Mouse (Mus musculus) limb, embryonic 10.5 days (tissue): ENCODE measurements around the gene Tmem62. TPM values are rescaled to one million over a fixed set of nuclear protein-coding genes. Genes with fewer than 3 reads are reported as not detected.
A peak's percentile ranks its signal among the peaks of the same experiment; 100 is the strongest.

Experiments used
- DNase-seq: peaks from one replicate; pipeline ENCODE4 v3.0.0-alpha.2; 2017; ENCODE audit warnings: low spot score
- H3K27ac ChIP-seq: fragments of 300-500 bp; sonication (generic); 2 replicates; pipeline ENCODE4 v1.5.1; 2016; ENCODE audit warnings: mild to moderate bottlenecking
- H3K27me3 ChIP-seq: fragments of 300-500 bp; sonication (generic); 2 replicates; pipeline ENCODE4 v1.6.1; 2016; ENCODE audit warnings: low read depth, mild to moderate bottlenecking; ENCODE audit not compliant: poor library complexity, severe bottlenecking
- H3K36me3 ChIP-seq: fragments of 300-500 bp; sonication (generic); 2 replicates; pipeline ENCODE4 v1.6.1; 2016; ENCODE audit warnings: mild to moderate bottlenecking, moderate library complexity
- H3K4me1 ChIP-seq: fragments of 300-500 bp; sonication (generic); 2 replicates; pipeline ENCODE4 v1.6.1; 2016
- H3K4me3 ChIP-seq: fragments of 300-500 bp; sonication (generic); 2 replicates; pipeline ENCODE4 v1.5.1; 2016; ENCODE audit warnings: mild to moderate bottlenecking, moderate library complexity
- H3K9me3 ChIP-seq: fragments of 300-500 bp; sonication (generic); replicated peaks from 2 replicates; pipeline ENCODE4 v1.6.1; 2016; ENCODE audit warnings: mild to moderate bottlenecking
- WGBS: fragments of 180-500 bp; shearing (Covaris S2); methylation state at CpG from one replicate; pipeline ENCODE4 v1.1.7; 2016; 5-methylcytosine and 5-hydroxymethylcytosine counted together
- polyA plus RNA-seq: library from polyadenylated mRNA; unstranded; fragments of >200 nt; fragmentation: Nextera tagmentation; extraction: Ambion mirVana; gene quantifications from 2 replicates; pipeline ENCODE4 v1.2.1, GENCODE M21; 2016

Gene Tmem62
- 0.68 and 0.72 TPM in 2 replicates for polyA plus RNA-seq

GRCm38 (mm10) chr2:120976990-120977925 lies at the start of gene Tmem62:
Gene Tmem62, plus strand, starts transcription at chr2:120977017.
- under 1% methylated on average over 71 of the region's 71 CpGs for WGBS
- DNase-seq, result peak; percentile 71
- peak within 1 kb of the TSS; percentile 86 for H3K27ac ChIP-seq

GRCm38 (mm10) chr2:120933038-120933437 lies 43.8 kb upstream of the Tmem62 start:
- DNase-seq, result no peak
- Histone ChIP-seq H3K27ac (no peak overlapping the region), H3K9me3 (no peaks in the 10 kb centered on the region), H3K4me1 (no peaks in the 10 kb centered on the region), H3K27me3 (no peaks in the 10 kb centered on the region), H3K4me3 (no peak overlapping the region), H3K36me3 (peaks cover 92% of the 10 kb centered on the region)
- WGBS, result 94% methylated on average over 3 of the region's 3 CpGs

More at GRCm38 (mm10) chr2:120976990-120977925, at the start of gene Tmem62:
- peaks cover 28% of the 10 kb centered on the region for H3K27me3 ChIP-seq
- no peaks in the 10 kb centered on the region for H3K36me3 ChIP-seq
- peaks cover 7% of the 10 kb centered on the region; the same call in 1 of the 2 replicates for H3K4me1 ChIP-seq
- H3K9me3 ChIP-seq, result no peaks in the 10 kb centered on the region
- H3K4me3 ChIP-seq, result peak within 1 kb of the TSS; percentile 81

- no peak overlapping the region for H3K4me3 ChIP-seq
- no peak for DNase-seq
- H3K9me3 ChIP-seq, result no peaks in the 10 kb centered on the region
- H3K36me3 ChIP-seq, result peaks cover 82% of the 10 kb centered on the region
- no peaks in the 10 kb centered on the region for H3K4me1 ChIP-seq
- 95% methylated on average over 5 of the region's 5 CpGs for WGBS
- H3K27me3 ChIP-seq, result no peaks in the 10 kb centered on the region
- H3K27ac ChIP-seq, result no peak overlapping the region
Observed at GRCm38 (mm10) chr2:120951208-120951607, 25.6 kb upstream of the Tmem62 start.

- H3K36me3 ChIP-seq, result peaks cover 77% of the 10 kb centered on the region
- H3K27me3 ChIP-seq, result no peaks in the 10 kb centered on the region
- no peaks in the 10 kb centered on the region for H3K4me1 ChIP-seq
- DNase-seq, result no peak
- no peak overlapping the region for H3K4me3 ChIP-seq
- H3K9me3 ChIP-seq, result no peaks in the 10 kb centered on the region
- 76% methylated on average over 2 of the region's 2 CpGs for WGBS
- no peak overlapping the region for H3K27ac ChIP-seq
Observed at GRCm38 (mm10) chr2:120952176-120952938, 24.5 kb upstream of the Tmem62 start.

- 88% methylated on average over 2 of the region's 2 CpGs for WGBS
Observed at GRCm38 (mm10) chr2:120959363-120959762, 17.5 kb upstream of the Tmem62 start.

GRCm38 (mm10) chr2:120959827-120960226 lies 17.0 kb upstream of the Tmem62 start:
- Histone ChIP-seq H3K27ac (no peak overlapping the region), H3K27me3 (no peaks in the 10 kb centered on the region), H3K36me3 (peaks cover 51% of the 10 kb centered on the region), H3K9me3 (no peaks in the 10 kb centered on the region), H3K4me1 (no peaks in the 10 kb centered on the region), H3K4me3 (no peak overlapping the region)
- no peak for DNase-seq
- 95% methylated on average over 5 of the region's 5 CpGs for WGBS

More at GRCm38 (mm10) chr2:120959363-120959762, 17.5 kb upstream of the Tmem62 start:
- H3K9me3 ChIP-seq, result no peaks in the 10 kb centered on the region
- no peaks in the 10 kb centered on the region for H3K27me3 ChIP-seq
- H3K36me3 ChIP-seq, result peaks cover 56% of the 10 kb centered on the region
- DNase-seq, result no peak
- H3K4me1 ChIP-seq, result no peaks in the 10 kb centered on the region
- no peak overlapping the region for H3K27ac ChIP-seq
- H3K4me3 ChIP-seq, result no peak overlapping the region

- Histone ChIP-seq H3K27ac (no peak overlapping the region), H3K4me1 (no peaks in the 10 kb centered on the region), H3K4me3 (no peak overlapping the region), H3K27me3 (no peaks in the 10 kb centered on the region), H3K36me3 (peaks cover 47% of the 10 kb centered on the region), H3K9me3 (no peaks in the 10 kb centered on the region)
- DNase-seq, result no peak
- 98% methylated on average over 1 of the region's 1 CpGs for WGBS
Observed at GRCm38 (mm10) chr2:120960261-120960660, 16.6 kb upstream of the Tmem62 start.

- Histone ChIP-seq H3K9me3 (no peaks in the 10 kb centered on the region), H3K36me3 (peaks cover 45% of the 10 kb centered on the region), H3K4me3 (no peak overlapping the region), H3K27me3 (no peaks in the 10 kb centered on the region), H3K4me1 (no peaks in the 10 kb centered on the region), H3K27ac (no peak overlapping the region)
- 95% methylated on average over 7 of the region's 7 CpGs for whole genome bisulfite sequencing
- no peak for DNase-seq
Observed at GRCm38 (mm10) chr2:120963110-120963509, 13.7 kb upstream of the Tmem62 start.

GRCm38 (mm10) chr2:120965486-120965885 lies 11.3 kb upstream of the Tmem62 start:
- Histone ChIP-seq H3K36me3 (peaks cover 24% of the 10 kb centered on the region), H3K9me3 (no peaks in the 10 kb centered on the region), H3K27me3 (no peaks in the 10 kb centered on the region), H3K4me1 (peaks cover 8% of the 10 kb centered on the region), H3K27ac (no peak overlapping the region), H3K4me3 (no peak overlapping the region)
- no peak for DNase-seq
- 92% methylated on average over 3 of the region's 3 CpGs for WGBS

- Histone ChIP-seq H3K27ac (peak overlapping the region; percentile 96), H3K36me3 (peaks cover 10% of the 10 kb centered on the region; the same call in 1 of the 2 replicates), H3K4me3 (peak overlapping the region; percentile 89), H3K4me1 (peaks cover 15% of the 10 kb centered on the region), H3K27me3 (no peaks in the 10 kb centered on the region), H3K9me3 (no peaks in the 10 kb centered on the region)
- no peak for DNase-seq
- WGBS, result 1% methylated on average over 23 of the region's 23 CpGs
Observed at GRCm38 (mm10) chr2:120970045-120970539, 6.7 kb upstream of the Tmem62 start.

- under 1% methylated on average over 39 of the region's 39 CpGs for WGBS
Observed at GRCm38 (mm10) chr2:120970559-120971080, 6.2 kb upstream of the Tmem62 start, which contains the start of gene Ubr1. Gene Ubr1, minus strand, starts transcription at chr2:120970715.

GRCm38 (mm10) chr2:120971766-120972165 lies 5.1 kb upstream of the Tmem62 start:
- no peak overlapping the region for H3K4me3 ChIP-seq
- H3K9me3 ChIP-seq, result no peaks in the 10 kb centered on the region
- peaks cover 6% of the 10 kb centered on the region for H3K27me3 ChIP-seq
- H3K4me1 ChIP-seq, result peaks cover 15% of the 10 kb centered on the region
- WGBS, result 91% methylated on average over 4 of the region's 4 CpGs
- no peak overlapping the region for H3K27ac ChIP-seq
- H3K36me3 ChIP-seq, result peaks cover 2% of the 10 kb centered on the region; the same call in 1 of the 2 replicates
- DNase-seq, result no peak

More at GRCm38 (mm10) chr2:120970559-120971080, 6.2 kb upstream of the Tmem62 start, which contains the start of gene Ubr1:
- H3K27ac ChIP-seq, result peak within 1 kb of the TSS; percentile 96
- peak; percentile 93 for DNase-seq
- H3K9me3 ChIP-seq, result no peaks in the 10 kb centered on the region
- H3K27me3 ChIP-seq, result no peaks in the 10 kb centered on the region
- H3K4me3 ChIP-seq, result peak within 1 kb of the TSS; percentile 89
- peaks cover 10% of the 10 kb centered on the region; the same call in 1 of the 2 replicates for H3K36me3 ChIP-seq
- H3K4me1 ChIP-seq, result peaks cover 15% of the 10 kb centered on the region
